Mouse (Mus musculus): ENCODE measurements at regions not wholly inside any gene's neighbourhood (a gene's known extent, or its start where the extent isn't known, plus 50 kb on each side); places are given as distances from the start of the nearest gene placed in this dataset.
"Not testable (repeated sequence)": the region's sequence is repeated elsewhere in the genome, so short reads cannot be mapped to it uniquely, and the experiment has no call there.

DNA sequence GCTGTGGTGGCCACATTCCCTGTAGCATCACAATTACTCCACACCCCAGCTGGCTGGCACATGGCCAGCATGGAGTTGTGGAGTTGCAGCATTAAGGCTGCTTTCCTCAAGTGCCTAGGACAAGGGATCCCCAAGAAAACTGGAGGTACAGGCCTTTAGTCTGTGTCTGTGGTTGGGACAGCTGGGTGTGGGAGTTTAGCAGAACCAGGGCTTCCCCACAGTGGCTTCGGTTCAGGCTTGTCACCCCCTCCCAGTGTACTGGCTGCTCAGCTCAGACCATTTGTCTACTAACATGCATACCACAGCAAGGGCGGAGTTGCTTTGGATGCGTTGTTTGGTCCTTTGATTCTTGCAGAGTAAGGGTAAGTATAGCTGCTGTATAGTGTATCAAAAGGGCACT is 79.1 kb upstream of the Neurl1b start:
- Histone ChIP-seq H3K27me3 (replicated peaks; ENCODE audit: control insufficient read depth, insufficient read depth, low read length) (no peaks in the 10 kb centered on the region), H3K9ac (ENCODE audit: low read length) (no peak overlapping the region), H3K4me1 (ENCODE audit: control insufficient read depth, insufficient read depth, low read length) (no peaks in the 10 kb centered on the region), H3K27ac (ENCODE audit: low read depth, low read length) (no peak overlapping the region), H3K4me3 (ENCODE audit: low read depth, low read length) (no peak overlapping the region), H3K36me3 (ENCODE audit: control insufficient read depth, insufficient read depth, low read length) (no peaks in the 10 kb centered on the region), H3K9me3 (replicated peaks; ENCODE audit: control insufficient read depth, low read length) (no peaks in the 10 kb centered on the region), H3K4me2 (ENCODE audit: low read length) (no peak overlapping the region)
- DNase-seq (ENCODE audit: low spot score) (no peak), ATAC-seq (no peak)
- WGBS: 91% methylated on average over 3 of the region's 3 CpGs

DNA sequence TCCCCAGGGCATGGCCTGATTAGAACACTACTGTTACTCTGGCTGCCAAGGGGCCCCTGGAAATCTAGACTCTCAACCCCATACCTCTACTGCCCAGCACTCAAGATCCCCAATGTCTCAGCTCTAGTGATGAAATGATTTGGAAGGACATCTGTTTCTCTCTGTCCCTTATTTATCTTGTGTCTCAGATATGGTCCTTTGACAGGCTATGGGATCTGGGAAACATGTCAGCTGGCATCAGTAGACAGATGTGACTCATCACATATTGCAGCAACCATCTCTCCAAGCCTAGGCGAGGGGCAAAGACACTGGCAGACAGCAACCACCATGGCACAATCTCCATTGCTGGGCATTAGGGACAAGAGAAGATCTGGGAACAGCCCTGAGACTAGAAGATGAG is 78.6 kb upstream of the Neurl1b start:
- ATAC-seq (no peak), DNase-seq (ENCODE audit: low spot score) (no peak)
- Histone ChIP-seq H3K9ac (ENCODE audit: low read length) (no peak overlapping the region), H3K27me3 (replicated peaks; ENCODE audit: control insufficient read depth, insufficient read depth, low read length) (no peaks in the 10 kb centered on the region), H3K4me2 (ENCODE audit: low read length) (no peak overlapping the region), H3K4me1 (ENCODE audit: control insufficient read depth, insufficient read depth, low read length) (no peaks in the 10 kb centered on the region), H3K27ac (ENCODE audit: low read depth, low read length) (no peak overlapping the region), H3K9me3 (replicated peaks; ENCODE audit: control insufficient read depth, low read length) (no peaks in the 10 kb centered on the region), H3K36me3 (ENCODE audit: control insufficient read depth, insufficient read depth, low read length) (no peaks in the 10 kb centered on the region), H3K4me3 (ENCODE audit: low read depth, low read length) (no peak overlapping the region)
- WGBS: 93% methylated on average over 1 of the region's 1 CpGs

DNA sequence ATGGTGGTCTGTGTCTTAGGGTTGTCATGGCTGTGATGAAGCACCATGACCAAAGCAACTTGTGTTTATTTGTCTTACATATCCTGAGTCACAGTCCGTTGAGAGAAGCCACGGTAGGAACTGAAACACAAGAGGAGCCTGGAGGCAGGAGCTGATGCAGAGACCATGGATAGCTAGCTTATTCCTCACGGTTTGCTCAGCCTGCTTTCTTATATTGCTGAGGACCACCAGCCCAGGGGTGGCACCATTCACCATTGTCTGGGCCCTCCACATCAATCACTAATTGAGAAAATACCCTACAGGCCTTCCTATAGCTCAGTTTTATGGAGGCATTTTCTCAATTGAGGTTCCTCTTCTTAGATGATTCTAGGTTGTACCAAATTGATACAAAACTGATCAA is 77.5 kb upstream of the Neurl1b start:
- no peak overlapping the region for H3K27ac ChIP-seq (ENCODE audit: low read depth, low read length)
- H3K4me2 ChIP-seq (ENCODE audit: low read length): no peak overlapping the region
- no peak for ATAC-seq
- WGBS: 70% methylated on average over 3 of the region's 3 CpGs
- no peaks in the 10 kb centered on the region for H3K36me3 ChIP-seq (ENCODE audit: control insufficient read depth, insufficient read depth, low read length)
- no peaks in the 10 kb centered on the region for H3K27me3 ChIP-seq (replicated peaks; ENCODE audit: control insufficient read depth, insufficient read depth, low read length)
- no peaks in the 10 kb centered on the region for H3K9me3 ChIP-seq (replicated peaks; ENCODE audit: control insufficient read depth, low read length)
- H3K9ac ChIP-seq (ENCODE audit: low read length): no peak overlapping the region
- no peak for DNase-seq (ENCODE audit: low spot score)
- no peaks in the 10 kb centered on the region for H3K4me1 ChIP-seq (ENCODE audit: control insufficient read depth, insufficient read depth, low read length)
- H3K4me3 ChIP-seq (ENCODE audit: low read depth, low read length): no peak overlapping the region

DNA sequence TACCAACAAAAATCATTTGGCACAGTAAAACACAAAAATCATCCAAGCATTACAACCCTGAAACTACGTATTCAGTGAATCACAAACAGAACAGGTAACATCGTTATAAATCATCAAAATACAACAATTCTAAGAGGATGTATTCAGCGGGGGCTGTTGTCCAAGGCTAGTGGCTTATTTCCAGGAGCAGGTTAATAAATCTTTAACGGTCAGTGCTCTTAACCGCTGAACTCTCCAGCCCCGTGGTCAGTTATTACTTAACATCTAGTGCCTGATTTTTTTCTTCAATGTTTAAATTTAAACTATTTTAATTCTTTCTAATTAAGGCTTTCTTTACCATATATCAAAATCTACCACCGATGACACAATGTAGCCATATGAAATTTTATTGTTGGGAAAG is 69.2 kb upstream of the Neurl1b start:
- DNase-seq (ENCODE audit: low spot score); H3K9me3 ChIP-seq (replicated peaks; ENCODE audit: control insufficient read depth, low read length): not testable (repeated sequence)
- 83% methylated on average over 7 of the region's 7 CpGs for WGBS

DNA sequence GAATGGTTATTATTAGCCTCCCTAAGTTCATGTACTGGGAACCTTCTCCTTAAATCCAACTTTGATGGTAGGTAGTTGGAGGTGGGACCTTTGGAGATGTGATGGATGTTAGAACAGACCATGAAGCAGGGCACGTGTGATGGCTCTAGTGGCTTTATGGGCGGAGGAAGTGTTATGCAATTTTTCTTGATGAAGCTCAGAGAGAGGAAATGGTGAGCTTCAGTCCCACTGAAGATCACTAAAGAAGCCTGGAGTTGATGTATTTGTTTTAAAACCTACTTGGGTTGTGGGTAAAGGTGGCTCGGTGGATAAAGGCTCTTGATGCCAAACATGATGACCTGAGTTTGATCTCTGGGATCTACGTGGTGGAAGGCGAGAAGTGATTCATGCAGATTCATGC is 66.5 kb upstream of the Neurl1b start:
- Histone ChIP-seq H3K9me3 (replicated peaks; ENCODE audit: control insufficient read depth, low read length) (no peaks in the 10 kb centered on the region), H3K4me3 (ENCODE audit: low read depth, low read length) (no peak overlapping the region), H3K27me3 (replicated peaks; ENCODE audit: control insufficient read depth, insufficient read depth, low read length) (no peaks in the 10 kb centered on the region), H3K4me2 (ENCODE audit: low read length) (no peak overlapping the region), H3K4me1 (ENCODE audit: control insufficient read depth, insufficient read depth, low read length) (no peaks in the 10 kb centered on the region), H3K9ac (ENCODE audit: low read length) (no peak overlapping the region), H3K27ac (ENCODE audit: low read depth, low read length) (no peak overlapping the region), H3K36me3 (ENCODE audit: control insufficient read depth, insufficient read depth, low read length) (no peaks in the 10 kb centered on the region)
- ATAC-seq: no peak
- WGBS: 96% methylated on average over 5 of the region's 5 CpGs
- no peak for DNase-seq (ENCODE audit: low spot score)

More for the DNA sequence above, 69.2 kb upstream of the Neurl1b start:
- not testable (repeated sequence) for H3K4me2 ChIP-seq (ENCODE audit: low read length); H3K27me3 ChIP-seq (replicated peaks; ENCODE audit: control insufficient read depth, insufficient read depth, low read length); H3K9ac ChIP-seq (ENCODE audit: low read length); ATAC-seq; H3K36me3 ChIP-seq (ENCODE audit: control insufficient read depth, insufficient read depth, low read length); H3K4me1 ChIP-seq (ENCODE audit: control insufficient read depth, insufficient read depth, low read length); H3K27ac ChIP-seq (ENCODE audit: low read depth, low read length); H3K4me3 ChIP-seq (ENCODE audit: low read depth, low read length)

DNA sequence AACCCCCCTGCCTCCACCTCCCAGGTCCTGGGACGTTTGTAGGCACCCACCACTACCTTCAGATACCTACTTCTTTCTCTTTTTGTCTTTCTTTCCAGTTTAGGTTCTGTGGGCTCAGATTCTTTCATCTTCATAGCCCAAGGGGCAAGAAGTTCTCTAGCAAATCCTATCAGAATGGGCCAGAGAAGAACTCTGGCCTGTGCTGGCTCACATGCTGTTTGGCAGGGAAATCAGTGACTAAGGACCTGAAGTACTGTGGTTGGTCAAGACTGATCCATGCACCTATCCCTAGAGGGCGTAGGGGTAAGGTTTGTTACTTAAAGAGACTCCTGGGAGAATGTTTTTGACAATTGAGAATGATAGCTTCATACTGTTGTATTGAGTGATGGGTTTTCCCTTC is 64.9 kb upstream of the Neurl1b start:
- 49% methylated on average over 2 of the region's 2 CpGs for WGBS
- H3K4me3 ChIP-seq (ENCODE audit: low read depth, low read length): no peak overlapping the region
- no peaks in the 10 kb centered on the region for H3K36me3 ChIP-seq (ENCODE audit: control insufficient read depth, insufficient read depth, low read length)
- no peak overlapping the region for H3K9ac ChIP-seq (ENCODE audit: low read length)
- H3K9me3 ChIP-seq (replicated peaks; ENCODE audit: control insufficient read depth, low read length): no peaks in the 10 kb centered on the region
- H3K27ac ChIP-seq (ENCODE audit: low read depth, low read length): no peak overlapping the region
- no peaks in the 10 kb centered on the region for H3K4me1 ChIP-seq (ENCODE audit: control insufficient read depth, insufficient read depth, low read length)
- H3K27me3 ChIP-seq (replicated peaks; ENCODE audit: control insufficient read depth, insufficient read depth, low read length): no peaks in the 10 kb centered on the region
- ATAC-seq (no peak), DNase-seq (ENCODE audit: low spot score) (no peak)
- no peak overlapping the region for H3K4me2 ChIP-seq (ENCODE audit: low read length)

DNA sequence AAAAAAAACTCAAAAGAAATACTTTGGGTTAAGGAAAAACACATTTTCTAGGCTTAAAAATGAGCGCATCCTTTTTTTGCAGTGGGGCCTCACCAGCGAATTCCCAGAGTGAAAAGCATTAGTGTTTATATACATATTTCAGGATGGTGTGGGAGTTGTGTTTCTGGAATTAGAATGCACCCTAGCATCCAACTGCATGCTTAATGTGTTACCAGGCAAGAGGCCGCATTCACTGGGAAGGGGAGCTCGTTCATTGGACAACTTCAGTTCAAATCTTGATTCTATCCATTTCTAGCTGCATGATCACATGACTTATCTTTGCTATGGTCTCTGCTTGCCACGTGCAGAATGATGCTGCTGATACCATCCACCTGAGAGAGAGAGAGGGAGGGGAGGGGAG is 64.4 kb upstream of the Neurl1b start:
- no peak for ATAC-seq
- WGBS: 88% methylated on average over 5 of the region's 5 CpGs
- no peaks in the 10 kb centered on the region for H3K4me1 ChIP-seq (ENCODE audit: control insufficient read depth, insufficient read depth, low read length)
- H3K4me3 ChIP-seq (ENCODE audit: low read depth, low read length): no peak overlapping the region
- no peak overlapping the region for H3K9ac ChIP-seq (ENCODE audit: low read length)
- no peak overlapping the region for H3K27ac ChIP-seq (ENCODE audit: low read depth, low read length)
- no peaks in the 10 kb centered on the region for H3K9me3 ChIP-seq (replicated peaks; ENCODE audit: control insufficient read depth, low read length)
- no peaks in the 10 kb centered on the region for H3K27me3 ChIP-seq (replicated peaks; ENCODE audit: control insufficient read depth, insufficient read depth, low read length)
- H3K36me3 ChIP-seq (ENCODE audit: control insufficient read depth, insufficient read depth, low read length): no peaks in the 10 kb centered on the region
- no peak for DNase-seq (ENCODE audit: low spot score)
- no peak overlapping the region for H3K4me2 ChIP-seq (ENCODE audit: low read length)

DNA sequence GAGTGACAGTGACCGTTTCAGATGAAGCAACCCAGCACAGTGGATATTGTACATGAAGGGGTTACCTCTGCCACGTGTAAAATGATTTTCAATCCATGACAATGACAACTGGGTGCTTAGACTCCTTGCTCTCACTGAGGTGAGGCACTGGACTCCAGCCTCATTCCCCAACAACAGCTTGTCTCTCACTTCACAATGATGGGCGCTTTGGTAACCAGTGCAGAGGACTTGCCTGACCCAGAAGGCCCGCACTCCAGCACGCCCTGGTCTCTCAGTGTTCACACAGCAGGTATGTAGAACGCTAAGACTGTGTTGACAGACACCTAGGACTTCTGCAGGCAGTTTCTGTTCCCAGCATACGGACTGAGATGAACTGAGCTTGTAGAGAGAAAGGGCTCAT is 62.6 kb upstream of the Neurl1b start:
- Histone ChIP-seq H3K9me3 (replicated peaks; ENCODE audit: control insufficient read depth, low read length) (no peaks in the 10 kb centered on the region), H3K27me3 (replicated peaks; ENCODE audit: control insufficient read depth, insufficient read depth, low read length) (no peaks in the 10 kb centered on the region), H3K4me1 (ENCODE audit: control insufficient read depth, insufficient read depth, low read length) (no peaks in the 10 kb centered on the region), H3K27ac (ENCODE audit: low read depth, low read length) (no peak overlapping the region), H3K36me3 (ENCODE audit: control insufficient read depth, insufficient read depth, low read length) (no peaks in the 10 kb centered on the region), H3K4me2 (ENCODE audit: low read length) (no peak overlapping the region), H3K9ac (ENCODE audit: low read length) (no peak overlapping the region), H3K4me3 (ENCODE audit: low read depth, low read length) (no peak overlapping the region)
- 76% methylated on average over 7 of the region's 7 CpGs for WGBS
- DNase-seq (ENCODE audit: low spot score) (no peak), ATAC-seq (no peak)

DNA sequence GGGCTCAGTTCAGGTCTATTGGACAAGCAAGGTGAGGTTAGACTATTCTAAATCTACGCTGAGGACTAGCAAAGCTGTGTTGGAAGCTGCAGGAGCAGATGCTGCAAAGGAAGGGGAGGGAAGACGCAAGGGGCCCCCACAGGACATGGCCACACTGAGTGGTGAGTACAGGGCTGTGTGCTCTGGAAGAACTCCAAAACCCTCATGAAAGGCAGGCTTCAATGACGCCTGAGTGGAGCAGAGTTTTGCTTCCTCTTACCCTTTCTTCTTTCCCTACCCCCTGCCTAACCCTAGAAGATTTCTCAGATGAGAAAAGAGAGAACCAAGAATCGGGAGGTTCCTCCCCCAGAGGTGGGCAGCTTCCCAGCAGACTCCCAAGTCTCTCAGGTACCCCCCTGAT is 61.9 kb upstream of the Neurl1b start:
- Histone ChIP-seq H3K27ac (ENCODE audit: low read depth, low read length) (no peak overlapping the region), H3K9ac (ENCODE audit: low read length) (no peak overlapping the region), H3K27me3 (replicated peaks; ENCODE audit: control insufficient read depth, insufficient read depth, low read length) (no peaks in the 10 kb centered on the region), H3K4me3 (ENCODE audit: low read depth, low read length) (no peak overlapping the region), H3K4me1 (ENCODE audit: control insufficient read depth, insufficient read depth, low read length) (no peaks in the 10 kb centered on the region), H3K36me3 (ENCODE audit: control insufficient read depth, insufficient read depth, low read length) (no peaks in the 10 kb centered on the region), H3K9me3 (replicated peaks; ENCODE audit: control insufficient read depth, low read length) (no peaks in the 10 kb centered on the region), H3K4me2 (ENCODE audit: low read length) (no peak overlapping the region)
- ATAC-seq (no peak), DNase-seq (ENCODE audit: low spot score) (no peak)
- WGBS: 71% methylated on average over 4 of the region's 4 CpGs

DNA sequence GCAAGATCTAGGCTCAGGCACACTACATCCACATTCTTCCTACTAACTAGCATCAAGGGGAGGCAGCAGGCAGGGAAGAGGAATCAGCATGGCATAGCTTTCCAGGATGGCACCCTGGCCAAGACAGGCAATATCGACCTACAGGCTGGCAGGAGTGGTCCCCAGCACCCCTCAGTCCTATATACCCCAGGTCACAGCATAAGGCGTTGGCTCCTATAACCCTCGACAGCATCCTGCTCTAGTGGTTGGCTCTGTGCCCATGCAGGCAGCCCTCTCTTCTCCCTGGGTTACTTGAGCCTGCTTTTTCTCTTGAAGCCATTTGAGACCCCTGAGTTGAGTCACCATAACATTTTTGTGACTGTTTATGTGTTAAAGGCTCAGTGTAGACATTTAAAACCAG is 60.2 kb upstream of the Neurl1b start:
- no peaks in the 10 kb centered on the region for H3K4me1 ChIP-seq (ENCODE audit: control insufficient read depth, insufficient read depth, low read length)
- no peak for DNase-seq (ENCODE audit: low spot score)
- no peak overlapping the region for H3K4me2 ChIP-seq (ENCODE audit: low read length)
- H3K36me3 ChIP-seq (ENCODE audit: control insufficient read depth, insufficient read depth, low read length): no peaks in the 10 kb centered on the region
- H3K9ac ChIP-seq (ENCODE audit: low read length): no peak overlapping the region
- no peak overlapping the region for H3K4me3 ChIP-seq (ENCODE audit: low read depth, low read length)
- WGBS: 64% methylated on average over 3 of the region's 3 CpGs
- no peaks in the 10 kb centered on the region for H3K27me3 ChIP-seq (replicated peaks; ENCODE audit: control insufficient read depth, insufficient read depth, low read length)
- no peak overlapping the region for H3K27ac ChIP-seq (ENCODE audit: low read depth, low read length)
- no peak for ATAC-seq
- H3K9me3 ChIP-seq (replicated peaks; ENCODE audit: control insufficient read depth, low read length): no peaks in the 10 kb centered on the region
